Mouse (Mus musculus): ENCODE measurements around the gene Dysf. TPM values are rescaled to one million over a fixed set of nuclear protein-coding genes. Genes with fewer than 3 reads are reported as not detected.
A peak's percentile ranks its signal among the peaks of the same experiment; 100 is the strongest.

Gene Dysf
- polyA plus RNA-seq, 1 experiment = not detected

GRCm38 (mm10) chr6:84213101-84213500, 204.7 kb downstream of the Dysf start:
- H3K27me3 ChIP-seq (replicated peaks) = peaks cover 17% of the 10 kb centered on the region
- no peaks in the 10 kb centered on the region for H3K36me3 ChIP-seq (replicated peaks; ENCODE audit: low read length)
- TF ChIP-seq GATA1 (IDR thresholded peaks at IDR 0.05; ENCODE audit: borderline replicate concordance, low read length) = no peak
- TF ChIP-seq FLI1 (IDR thresholded peaks at IDR 0.05; ENCODE audit: low read length) = no peak
- no peaks in the 10 kb centered on the region; the same call in 1 of the 2 replicates for H3K4me1 ChIP-seq
- H3K4me3 ChIP-seq (replicated peaks) = no peak overlapping the region
- H3K9me3 ChIP-seq = peaks cover 4% of the 10 kb centered on the region; the same call in 1 of the 2 replicates

GRCm38 (mm10) chr6:84217216-84217933, 209.0 kb downstream of the Dysf start:
- Histone ChIP-seq H3K4me1 (no peaks in the 10 kb centered on the region), H3K36me3 (replicated peaks; ENCODE audit: low read length) (no peaks in the 10 kb centered on the region), H3K27me3 (replicated peaks) (peaks cover 16% of the 10 kb centered on the region), H3K4me3 (replicated peaks) (no peak overlapping the region), H3K9me3 (no peaks in the 10 kb centered on the region)
- TF ChIP-seq GATA1 (IDR thresholded peaks at IDR 0.05; ENCODE audit: borderline replicate concordance, low read length) (no peak), FLI1 (IDR thresholded peaks at IDR 0.05; ENCODE audit: low read length) (no peak)

GRCm38 (mm10) chr6:84219119-84219518, 210.7 kb downstream of the Dysf start:
- H3K4me1 ChIP-seq = no peaks in the 10 kb centered on the region
- TF ChIP-seq FLI1 (IDR thresholded peaks at IDR 0.05; ENCODE audit: low read length) (no peak), GATA1 (IDR thresholded peaks at IDR 0.05; ENCODE audit: borderline replicate concordance, low read length) (no peak)
- peaks cover 9% of the 10 kb centered on the region for H3K27me3 ChIP-seq (replicated peaks)
- no peaks in the 10 kb centered on the region for H3K9me3 ChIP-seq
- H3K36me3 ChIP-seq (replicated peaks; ENCODE audit: low read length) = no peaks in the 10 kb centered on the region
- H3K4me3 ChIP-seq (replicated peaks) = no peak overlapping the region

GRCm38 (mm10) chr6:84224861-84225260, 216.5 kb downstream of the Dysf start:
- H3K27me3 ChIP-seq (replicated peaks) = peaks cover 23% of the 10 kb centered on the region
- H3K36me3 ChIP-seq (replicated peaks; ENCODE audit: low read length) = no peaks in the 10 kb centered on the region
- TF ChIP-seq FLI1 (IDR thresholded peaks at IDR 0.05; ENCODE audit: low read length) (no peak), GATA1 (IDR thresholded peaks at IDR 0.05; ENCODE audit: borderline replicate concordance, low read length) (no peak)
- no peaks in the 10 kb centered on the region for H3K9me3 ChIP-seq
- no peak overlapping the region for H3K4me3 ChIP-seq (replicated peaks)
- no peaks in the 10 kb centered on the region for H3K4me1 ChIP-seq

GRCm38 (mm10) chr6:84225587-84225986, 217.2 kb downstream of the Dysf start:
- no peak for TF ChIP-seq GATA1 (IDR thresholded peaks at IDR 0.05; ENCODE audit: borderline replicate concordance, low read length)
- no peak for TF ChIP-seq FLI1 (IDR thresholded peaks at IDR 0.05; ENCODE audit: low read length)
- Histone ChIP-seq H3K4me1 (no peaks in the 10 kb centered on the region), H3K36me3 (replicated peaks; ENCODE audit: low read length) (no peaks in the 10 kb centered on the region), H3K4me3 (replicated peaks) (no peak overlapping the region), H3K9me3 (no peaks in the 10 kb centered on the region), H3K27me3 (replicated peaks) (peaks cover 25% of the 10 kb centered on the region)

GRCm38 (mm10) chr6:84228196-84228595, 219.8 kb downstream of the Dysf start:
- TF ChIP-seq FLI1 (IDR thresholded peaks at IDR 0.05; ENCODE audit: low read length) (no peak), GATA1 (IDR thresholded peaks at IDR 0.05; ENCODE audit: borderline replicate concordance, low read length) (no peak)
- no peaks in the 10 kb centered on the region for H3K4me1 ChIP-seq
- H3K27me3 ChIP-seq (replicated peaks) = peaks cover 31% of the 10 kb centered on the region

GRCm38 (mm10) chr6:84228786-84229185, 220.4 kb downstream of the Dysf start:
- H3K27me3 ChIP-seq (replicated peaks) = peaks cover 31% of the 10 kb centered on the region
- TF ChIP-seq FLI1 (IDR thresholded peaks at IDR 0.05; ENCODE audit: low read length) (no peak), GATA1 (IDR thresholded peaks at IDR 0.05; ENCODE audit: borderline replicate concordance, low read length) (no peak)

More at GRCm38 (mm10) chr6:84228196-84228595, 219.8 kb downstream of the Dysf start:
- H3K9me3 ChIP-seq = no peaks in the 10 kb centered on the region
- no peak overlapping the region for H3K4me3 ChIP-seq (replicated peaks)
- H3K36me3 ChIP-seq (replicated peaks; ENCODE audit: low read length) = no peaks in the 10 kb centered on the region

GRCm38 (mm10) chr6:84229739-84230138, 221.3 kb downstream of the Dysf start:
- H3K27me3 ChIP-seq (replicated peaks) = peaks cover 31% of the 10 kb centered on the region
- H3K9me3 ChIP-seq = no peaks in the 10 kb centered on the region
- TF ChIP-seq GATA1 (IDR thresholded peaks at IDR 0.05; ENCODE audit: borderline replicate concordance, low read length) = no peak
- TF ChIP-seq FLI1 (IDR thresholded peaks at IDR 0.05; ENCODE audit: low read length) = no peak
- H3K4me3 ChIP-seq (replicated peaks) = no peak overlapping the region
- H3K36me3 ChIP-seq (replicated peaks; ENCODE audit: low read length) = no peaks in the 10 kb centered on the region
- H3K4me1 ChIP-seq = no peaks in the 10 kb centered on the region

More at GRCm38 (mm10) chr6:84228786-84229185, 220.4 kb downstream of the Dysf start:
- Histone ChIP-seq H3K36me3 (replicated peaks; ENCODE audit: low read length) (no peaks in the 10 kb centered on the region), H3K4me3 (replicated peaks) (no peak overlapping the region), H3K9me3 (no peaks in the 10 kb centered on the region), H3K4me1 (no peaks in the 10 kb centered on the region)

- Histone ChIP-seq H3K36me3 (replicated peaks; ENCODE audit: low read length) (no peaks in the 10 kb centered on the region), H3K4me3 (replicated peaks) (no peak overlapping the region), H3K9me3 (no peaks in the 10 kb centered on the region), H3K4me1 (no peaks in the 10 kb centered on the region), H3K27me3 (replicated peaks) (peaks cover 29% of the 10 kb centered on the region)
- TF ChIP-seq GATA1 (IDR thresholded peaks at IDR 0.05; ENCODE audit: borderline replicate concordance, low read length) = no peak
- no peak for TF ChIP-seq FLI1 (IDR thresholded peaks at IDR 0.05; ENCODE audit: low read length)
These were observed 222.7 kb downstream of the Dysf start for GRCm38 (mm10) chr6:84231108-84231507.

GRCm38 (mm10) chr6:84232063-84232760, 223.8 kb downstream of the Dysf start:
- TF ChIP-seq FLI1 (IDR thresholded peaks at IDR 0.05; ENCODE audit: low read length) (no peak), GATA1 (IDR thresholded peaks at IDR 0.05; ENCODE audit: borderline replicate concordance, low read length) (no peak)

More at GRCm38 (mm10) chr6:84232063-84232760, 223.8 kb downstream of the Dysf start:
- Histone ChIP-seq H3K9me3 (no peaks in the 10 kb centered on the region), H3K4me1 (no peaks in the 10 kb centered on the region), H3K4me3 (replicated peaks) (peak overlapping the region; percentile 33), H3K27me3 (replicated peaks) (peaks cover 27% of the 10 kb centered on the region), H3K36me3 (replicated peaks; ENCODE audit: low read length) (no peaks in the 10 kb centered on the region)

Data from megakaryocyte, embryonic 14.5 days (primary cell).